Mouse (Mus musculus) liver, postnatal 0 days (tissue): ENCODE data around the gene Olfr1370.

Experiments
- CTCF ChIP-seq: sonication (generic); IDR thresholded peaks from 2 replicates; pipeline ENCODE4 v1.5.1; 2016; ENCODE audit warnings: antibody characterized with exemption, low read depth
- EP300 ChIP-seq: IDR thresholded peaks from 2 replicates; pipeline ENCODE4 v1.6.1; 2016; ENCODE audit warnings: antibody characterized with exemption, low read depth, mild to moderate bottlenecking

GRCm38 (mm10) chr13:21050118-21050517 is 24.6 kb downstream of the Olfr1370 start:
- TF ChIP-seq CTCF = peak; percentile 31
- TF ChIP-seq EP300 = no peak
